Mouse (Mus musculus): Measurements from ENCODE around the gene Zbp1. TPM values are rescaled to one million over a fixed set of nuclear protein-coding genes. Genes with fewer than 3 reads are reported as not detected.

Zbp1 gene
- under 1 TPM in 3 of 4 experiments, not detected in 1; 0.31 to 0.52 (median 0.46) TPM for total RNA-seq (2022)

- peak; percentile 34 for DNase-seq (ENCODE audit: low spot score)
Measured at GRCm38 (mm10) chr2:173218416-173219141, at the start of gene Zbp1. Gene Zbp1, minus strand, starts transcription at chr2:173218923.

- DNase-seq (ENCODE audit: low spot score), result no peak
Measured at GRCm38 (mm10) chr2:173267562-173267961, 48.8 kb upstream of the Zbp1 start.

- DNase-seq (ENCODE audit: low spot score), result no peak
Measured at GRCm38 (mm10) chr2:173266349-173267112, 47.8 kb upstream of the Zbp1 start.

- DNase-seq (ENCODE audit: low spot score), result no peak
Measured at GRCm38 (mm10) chr2:173265468-173266265, 46.9 kb upstream of the Zbp1 start.

GRCm38 (mm10) chr2:173264467-173265128, 45.9 kb upstream of the Zbp1 start:
- DNase-seq (ENCODE audit: low spot score), result no peak

GRCm38 (mm10) chr2:173263636-173264330, 45.1 kb upstream of the Zbp1 start:
- DNase-seq (ENCODE audit: low spot score), result no peak

GRCm38 (mm10) chr2:173261497-173261896, 42.8 kb upstream of the Zbp1 start:
- no peak for DNase-seq (ENCODE audit: low spot score)

- DNase-seq (ENCODE audit: low spot score), result no peak
Measured at GRCm38 (mm10) chr2:173258459-173259091, 39.9 kb upstream of the Zbp1 start.

- peak; percentile 79 for DNase-seq (ENCODE audit: low spot score)
Measured at GRCm38 (mm10) chr2:173257610-173258009, 38.9 kb upstream of the Zbp1 start.

- DNase-seq (ENCODE audit: low spot score), result no peak
Measured at GRCm38 (mm10) chr2:173256552-173256949, 37.8 kb upstream of the Zbp1 start.

GRCm38 (mm10) chr2:173255810-173256551, 37.3 kb upstream of the Zbp1 start:
- no peak for DNase-seq (ENCODE audit: low spot score)

- DNase-seq (ENCODE audit: low spot score), result no peak
Measured at GRCm38 (mm10) chr2:173253761-173254662, 35.3 kb upstream of the Zbp1 start.

GRCm38 (mm10) chr2:173251675-173252074, 33.0 kb upstream of the Zbp1 start:
- DNase-seq (ENCODE audit: low spot score), result no peak

GRCm38 (mm10) chr2:173251133-173251532, 32.4 kb upstream of the Zbp1 start:
- no peak for DNase-seq (ENCODE audit: low spot score)

GRCm38 (mm10) chr2:173250411-173250810, 31.7 kb upstream of the Zbp1 start:
- no peak for DNase-seq (ENCODE audit: low spot score)

GRCm38 (mm10) chr2:173249965-173250364, 31.2 kb upstream of the Zbp1 start:
- DNase-seq (ENCODE audit: low spot score), result no peak

GRCm38 (mm10) chr2:173249386-173249785, 30.7 kb upstream of the Zbp1 start:
- no peak for DNase-seq (ENCODE audit: low spot score)

- DNase-seq (ENCODE audit: low spot score), result no peak
Measured at GRCm38 (mm10) chr2:173248822-173249221, 30.1 kb upstream of the Zbp1 start.

GRCm38 (mm10) chr2:173247911-173248310, 29.2 kb upstream of the Zbp1 start:
- no peak for DNase-seq (ENCODE audit: low spot score)
